Mouse (Mus musculus): ENCODE data around the gene Cbfa2t3. TPM values are rescaled to one million over a fixed set of nuclear protein-coding genes. Genes with fewer than 3 reads are reported as not detected.

The Cbfa2t3 gene
- polyA plus RNA-seq, 1 experiment from 2014 or later, result 1.8 TPM

GRCm38 (mm10) chr8:122678896-122679210 is 20.1 kb downstream of the Cbfa2t3 start:
- peak overlapping the region; percentile 98 for H3K4me2 ChIP-seq (replicated peaks; ENCODE audit: low read depth)
- no peak for TF ChIP-seq EP300 (optimal IDR thresholded peaks at IDR 0.05)
- TF ChIP-seq CTCF (IDR thresholded peaks at IDR 0.05; ENCODE audit: low read depth), result no peak
- H3K9ac ChIP-seq (ENCODE audit: low read length), result 0 out of 2 replicates have a peak overlapping the region, but pooled peaks have one; percentile 64
- H3K36me3 ChIP-seq (ENCODE audit: control insufficient read depth, insufficient read depth, low read length), result no peaks in the 10 kb centered on the region
- no peak overlapping the region for H3K27ac ChIP-seq (replicated peaks)
- no peak for DNase-seq (ENCODE audit: low spot score)
- no peaks in the 10 kb centered on the region for H3K9me3 ChIP-seq (ENCODE audit: control insufficient read depth, low read length)
- WGBS, result 3% methylated on average over 14 of the region's 14 CpGs
- ATAC-seq (ENCODE audit: low FRiP score, low TSS enrichment), result no peak
- no peaks in the 10 kb centered on the region for H3K4me1 ChIP-seq (replicated peaks; ENCODE audit: control insufficient read depth, insufficient read depth)
- H3K4me3 ChIP-seq (ENCODE audit: low read depth, low read length), result peak overlapping the region; percentile 66
- no peaks in the 10 kb centered on the region for H3K27me3 ChIP-seq (ENCODE audit: control insufficient read depth, insufficient read depth, low read length)

GRCm38 (mm10) chr8:122678061-122678895 is 20.6 kb downstream of the Cbfa2t3 start:
- Histone ChIP-seq H3K9me3 (ENCODE audit: control insufficient read depth, low read length) (no peaks in the 10 kb centered on the region), H3K4me2 (replicated peaks; ENCODE audit: low read depth) (peak overlapping the region; percentile 98), H3K4me3 (ENCODE audit: low read depth, low read length) (peak overlapping the region; percentile 66), H3K4me1 (replicated peaks; ENCODE audit: control insufficient read depth, insufficient read depth) (no peaks in the 10 kb centered on the region), H3K27me3 (ENCODE audit: control insufficient read depth, insufficient read depth, low read length) (no peaks in the 10 kb centered on the region), H3K9ac (ENCODE audit: low read length) (peak overlapping the region; percentile 64), H3K36me3 (ENCODE audit: control insufficient read depth, insufficient read depth, low read length) (no peaks in the 10 kb centered on the region), H3K27ac (replicated peaks) (peak overlapping the region; percentile 76)
- under 1% methylated on average over 52 of the region's 127 CpGs for WGBS
- TF ChIP-seq EP300 (optimal IDR thresholded peaks at IDR 0.05) (no peak), CTCF (IDR thresholded peaks at IDR 0.05; ENCODE audit: low read depth) (peak; percentile 85)
- DNase-seq (ENCODE audit: low spot score), result peak; percentile 79
- ATAC-seq (ENCODE audit: low FRiP score, low TSS enrichment), result peak; percentile 77

GRCm38 (mm10) chr8:122677481-122678021 is 21.4 kb downstream of the Cbfa2t3 start:
- peak overlapping the region; percentile 64 for H3K9ac ChIP-seq (ENCODE audit: low read length)
- H3K27me3 ChIP-seq (ENCODE audit: control insufficient read depth, insufficient read depth, low read length), result no peaks in the 10 kb centered on the region
- no peak for TF ChIP-seq EP300 (optimal IDR thresholded peaks at IDR 0.05)
- TF ChIP-seq CTCF (IDR thresholded peaks at IDR 0.05; ENCODE audit: low read depth), result peak; percentile 7; the same call in 1 of the 2 replicates
- no peaks in the 10 kb centered on the region for H3K36me3 ChIP-seq (ENCODE audit: control insufficient read depth, insufficient read depth, low read length)
- peak overlapping the region; percentile 66 for H3K4me3 ChIP-seq (ENCODE audit: low read depth, low read length)
- peak; percentile 35 for DNase-seq (ENCODE audit: low spot score)
- 0 out of 2 replicates have a peak, but pooled peaks have one; percentile 3 for ATAC-seq (ENCODE audit: low FRiP score, low TSS enrichment)
- H3K4me2 ChIP-seq (replicated peaks; ENCODE audit: low read depth), result peak overlapping the region; percentile 98
- H3K27ac ChIP-seq (replicated peaks), result peak overlapping the region; percentile 76; the same call in 1 of the 2 replicates
- H3K9me3 ChIP-seq (ENCODE audit: control insufficient read depth, low read length), result no peaks in the 10 kb centered on the region
- H3K4me1 ChIP-seq (replicated peaks; ENCODE audit: control insufficient read depth, insufficient read depth), result no peaks in the 10 kb centered on the region
- 1% methylated on average over 35 of the region's 35 CpGs for WGBS

GRCm38 (mm10) chr8:122676621-122677480 is 22.1 kb downstream of the Cbfa2t3 start:
- H3K4me1 ChIP-seq (replicated peaks; ENCODE audit: control insufficient read depth, insufficient read depth), result no peaks in the 10 kb centered on the region
- H3K9me3 ChIP-seq (ENCODE audit: control insufficient read depth, low read length), result no peaks in the 10 kb centered on the region
- DNase-seq (ENCODE audit: low spot score), result peak; percentile 39
- H3K27ac ChIP-seq (replicated peaks), result peak overlapping the region; percentile 76; the same call in 1 of the 2 replicates
- WGBS, result 17% methylated on average over 16 of the region's 16 CpGs
- ATAC-seq (ENCODE audit: low FRiP score, low TSS enrichment), result peak; percentile 18; the same call in 1 of the 2 replicates
- peak overlapping the region; percentile 64 for H3K9ac ChIP-seq (ENCODE audit: low read length)
- no peaks in the 10 kb centered on the region for H3K36me3 ChIP-seq (ENCODE audit: control insufficient read depth, insufficient read depth, low read length)
- H3K4me2 ChIP-seq (replicated peaks; ENCODE audit: low read depth), result peak overlapping the region; percentile 98
- no peaks in the 10 kb centered on the region for H3K27me3 ChIP-seq (ENCODE audit: control insufficient read depth, insufficient read depth, low read length)
- peak overlapping the region; percentile 66 for H3K4me3 ChIP-seq (ENCODE audit: low read depth, low read length)
- TF ChIP-seq CTCF (IDR thresholded peaks at IDR 0.05; ENCODE audit: low read depth) (no peak), EP300 (optimal IDR thresholded peaks at IDR 0.05) (no peak)

GRCm38 (mm10) chr8:122675596-122676420 is 23.1 kb downstream of the Cbfa2t3 start:
- H3K27ac ChIP-seq (replicated peaks), result 0 out of 2 replicates have a peak overlapping the region, but pooled peaks have one; percentile 13
- no peaks in the 10 kb centered on the region for H3K4me1 ChIP-seq (replicated peaks; ENCODE audit: control insufficient read depth, insufficient read depth)
- H3K27me3 ChIP-seq (ENCODE audit: control insufficient read depth, insufficient read depth, low read length), result no peaks in the 10 kb centered on the region
- no peaks in the 10 kb centered on the region for H3K9me3 ChIP-seq (ENCODE audit: control insufficient read depth, low read length)
- no peak for TF ChIP-seq CTCF (IDR thresholded peaks at IDR 0.05; ENCODE audit: low read depth)
- TF ChIP-seq EP300 (optimal IDR thresholded peaks at IDR 0.05), result no peak
- no peak overlapping the region for H3K9ac ChIP-seq (ENCODE audit: low read length)
- peak overlapping the region; percentile 98 for H3K4me2 ChIP-seq (replicated peaks; ENCODE audit: low read depth)
- ATAC-seq (ENCODE audit: low FRiP score, low TSS enrichment) (no peak), DNase-seq (ENCODE audit: low spot score) (no peak)
- 0 out of 2 replicates have a peak overlapping the region, but pooled peaks have one; percentile 18 for H3K4me3 ChIP-seq (ENCODE audit: low read depth, low read length)
- WGBS, result 79% methylated on average over 17 of the region's 17 CpGs
- no peaks in the 10 kb centered on the region for H3K36me3 ChIP-seq (ENCODE audit: control insufficient read depth, insufficient read depth, low read length)

All from stomach, postnatal 0 days (tissue).